8 mouse cellular contexts compared by ENCODE assay signal in genomic region chr1:39721351-39721726, GRCm38 (mm10). TPM values are rescaled to one million over a fixed set of nuclear protein-coding genes. Genes with fewer than 3 reads are reported as not detected.
A peak's percentile ranks its signal among the peaks of the same experiment; 100 is the strongest.
DNase-seq lines count a peak whose midpoint lies in the region; ATAC-seq and TF ChIP-seq lines count a peak whose summit lies in the region.

No protein-coding gene starts in this region.

- no peaks in the 10 kb centered on the region for H3K36me3 ChIP-seq in kidney, embryonic 14.5 days (ENCODE audit: control insufficient read depth, insufficient read depth, low read length)
- no peaks in the 10 kb centered on the region for H3K36me3 ChIP-seq in kidney, adult 2 months (ENCODE audit: control insufficient read depth, insufficient read depth, low read length)
- H3K36me3 ChIP-seq in embryonic facial prominence, embryonic 13.5 days, result no peaks in the 10 kb centered on the region
- no peaks in the 10 kb centered on the region for H3K36me3 ChIP-seq in hindbrain, embryonic 12.5 days
- H3K36me3 ChIP-seq in midbrain, embryonic 13.5 days, result no peaks in the 10 kb centered on the region

- WGBS in kidney, embryonic 14.5 days, result 12% methylated on average over 9 of the region's 9 CpGs
- 29% methylated on average over 9 of the region's 9 CpGs for WGBS in kidney, adult 2 months
- WGBS in embryonic facial prominence, embryonic 13.5 days, result 19% methylated on average over 9 of the region's 9 CpGs
- 18% methylated on average over 9 of the region's 9 CpGs for WGBS in hindbrain, embryonic 12.5 days
- WGBS in midbrain, embryonic 13.5 days, result 20% methylated on average over 9 of the region's 9 CpGs

- H3K27ac ChIP-seq in kidney, embryonic 14.5 days (ENCODE audit: low read depth, low read length), result no peak overlapping the region
- no peak overlapping the region for H3K27ac ChIP-seq in kidney, adult 2 months (ENCODE audit: insufficient read depth, low read depth, low read length)
- H3K27ac ChIP-seq in embryonic facial prominence, embryonic 13.5 days, result no peak overlapping the region
- H3K27ac ChIP-seq in hindbrain, embryonic 12.5 days, result no peak overlapping the region
- H3K27ac ChIP-seq in midbrain, embryonic 13.5 days, result no peak overlapping the region

- no peak for TF ChIP-seq CTCF in kidney, adult 2 months (conservative IDR thresholded peaks at IDR 0.05; ENCODE audit: insufficient read depth, insufficient read length, low read depth, low read length)

- H3K9me3 ChIP-seq in kidney, embryonic 14.5 days (ENCODE audit: control insufficient read depth, low read length), result no peaks in the 10 kb centered on the region
- H3K9me3 ChIP-seq in embryonic facial prominence, embryonic 13.5 days, result no peaks in the 10 kb centered on the region
- no peaks in the 10 kb centered on the region for H3K9me3 ChIP-seq in hindbrain, embryonic 12.5 days (replicated peaks)
- H3K9me3 ChIP-seq in midbrain, embryonic 13.5 days, result no peaks in the 10 kb centered on the region

- no peak for TF ChIP-seq POLR2A in kidney, adult 2 months (IDR thresholded peaks at IDR 0.05; ENCODE audit: low read depth, low read length)

- no peak for DNase-seq in kidney, adult 2 months
- no peak for DNase-seq in ovary, postnatal 10 days (ENCODE audit: low spot score)
- no peak for DNase-seq in right cerebral cortex, adult 2 months (ENCODE audit: low spot score in 2 of 2)

- peak overlapping the region; percentile 95 for H3K4me2 ChIP-seq in kidney, embryonic 14.5 days (replicated peaks; ENCODE audit: low read depth, low read length)
- H3K4me2 ChIP-seq in embryonic facial prominence, embryonic 13.5 days, result peak overlapping the region; percentile 90
- peak overlapping the region; percentile 86 for H3K4me2 ChIP-seq in hindbrain, embryonic 12.5 days (replicated peaks)
- H3K4me2 ChIP-seq in midbrain, embryonic 13.5 days (replicated peaks), result peak overlapping the region; percentile 90

- peak overlapping the region; percentile 55 for H3K4me3 ChIP-seq in kidney, embryonic 14.5 days (ENCODE audit: low read length)
- H3K4me3 ChIP-seq in kidney, adult 2 months (ENCODE audit: insufficient read depth, low read depth, low read length), result no peak overlapping the region
- peak overlapping the region; percentile 57 for H3K4me3 ChIP-seq in embryonic facial prominence, embryonic 13.5 days
- peak overlapping the region; percentile 53 for H3K4me3 ChIP-seq in hindbrain, embryonic 12.5 days
- peak overlapping the region; percentile 57 for H3K4me3 ChIP-seq in midbrain, embryonic 13.5 days (replicated peaks)

- H3K4me1 ChIP-seq in kidney, embryonic 14.5 days (ENCODE audit: control insufficient read depth, insufficient read depth, low read length), result peaks cover 19% of the 10 kb centered on the region
- H3K4me1 ChIP-seq in kidney, adult 2 months (ENCODE audit: control insufficient read depth, insufficient read depth, low read length), result no peaks in the 10 kb centered on the region
- H3K4me1 ChIP-seq in embryonic facial prominence, embryonic 13.5 days, result peaks cover 15% of the 10 kb centered on the region
- peaks cover 16% of the 10 kb centered on the region; the same call in 1 of the 2 replicates for H3K4me1 ChIP-seq in hindbrain, embryonic 12.5 days
- H3K4me1 ChIP-seq in midbrain, embryonic 13.5 days (replicated peaks), result peaks cover 11% of the 10 kb centered on the region; the same call in 1 of the 2 replicates

- H3K27me3 ChIP-seq in kidney, embryonic 14.5 days (ENCODE audit: control insufficient read depth, insufficient read depth, low read length), result no peaks in the 10 kb centered on the region
- no peaks in the 10 kb centered on the region for H3K27me3 ChIP-seq in kidney, adult 2 months (replicated peaks; ENCODE audit: control insufficient read depth, insufficient read depth, low read length)
- H3K27me3 ChIP-seq in embryonic facial prominence, embryonic 13.5 days, result no peaks in the 10 kb centered on the region
- H3K27me3 ChIP-seq in hindbrain, embryonic 12.5 days, result 0 out of 2 replicates have a peak, but pooled peaks cover 3% of the 10 kb centered on the region
- no peaks in the 10 kb centered on the region for H3K27me3 ChIP-seq in midbrain, embryonic 13.5 days

- peak; percentile 50 for ATAC-seq in kidney, embryonic 14.5 days (ENCODE audit: low FRiP score, low TSS enrichment)
- no peak for ATAC-seq in embryonic facial prominence, embryonic 13.5 days (ENCODE audit: insufficient number of reproducible peaks, insufficient read depth, low FRiP score, low TSS enrichment, low read depth)
- peak; percentile 54; the same call in 1 of the 2 replicates for ATAC-seq in hindbrain, embryonic 12.5 days (ENCODE audit: low FRiP score)
- ATAC-seq in midbrain, embryonic 13.5 days, result peak; percentile 43; the same call in 1 of the 2 replicates
- no peak for ATAC-seq in monocyte, adult 5-6 weeks (replicated peaks; ENCODE audit: insufficient number of reproducible peaks, low FRiP score, low TSS enrichment, poor library complexity, severe bottlenecking)

- peak overlapping the region; percentile 69; the same call in 1 of the 2 replicates for H3K9ac ChIP-seq in kidney, embryonic 14.5 days (ENCODE audit: low read depth, low read length)
- H3K9ac ChIP-seq in embryonic facial prominence, embryonic 13.5 days, result 0 out of 2 replicates have a peak overlapping the region, but pooled peaks have one; percentile 79
- peak overlapping the region; percentile 77; the same call in 1 of the 2 replicates for H3K9ac ChIP-seq in hindbrain, embryonic 12.5 days
- peak overlapping the region; percentile 80; the same call in 1 of the 2 replicates for H3K9ac ChIP-seq in midbrain, embryonic 13.5 days (replicated peaks)

RNA-seq across cellular contexts. Expression of gene Rfx8, which starts 0.5 kb away (rescaled TPM):
- 0.18 TPM in 1 of 2 replicates, not detected in the other for polyA plus RNA-seq in kidney, embryonic 14.5 days (2014; fragmentation: Nextera tagmentation; extraction: Ambion mirVana)
- polyA plus RNA-seq in kidney, adult 2 months (2012; rRNA removed), result not detected in 2 replicates
- 1.8 and 2.1 TPM in 2 replicates for polyA plus RNA-seq in embryonic facial prominence, embryonic 13.5 days (2015; fragmentation: Nextera tagmentation; extraction: Ambion mirVana)
- 0.63 and 0.93 TPM in 2 replicates for polyA plus RNA-seq in hindbrain, embryonic 12.5 days (2016; fragmentation: Nextera tagmentation; extraction: Ambion mirVana)
- 0.13 and 0.28 TPM in 2 replicates for polyA plus RNA-seq in midbrain, embryonic 13.5 days (2015; fragmentation: Nextera tagmentation; extraction: Ambion mirVana)
- total RNA-seq in monocyte, adult 5-6 weeks (2017), result 0.67 TPM in 1 of 3 replicates, not detected in the others

Comparison
In these comparisons a context has a peak if more than half of its experiments do, and no peak if none do; other contexts are left out.
1. ATAC-seq: peak in kidney, embryonic 14.5 days (single experiment), hindbrain, embryonic 12.5 days (single experiment) and midbrain, embryonic 13.5 days (single experiment); none in embryonic facial prominence, embryonic 13.5 days (single experiment) and monocyte, adult 5-6 weeks (single experiment).
2. Peak in every context shown above with its lines, with median percentiles within 50 percentile points of each other: H3K4me2 ChIP-seq and H3K9ac ChIP-seq.